Mouse (Mus musculus): ENCODE measurements at regions not wholly inside any gene's neighbourhood (a gene's known extent, or its start where the extent isn't known, plus 50 kb on each side); places are given as distances from the start of the nearest gene placed in this dataset.

DNA sequence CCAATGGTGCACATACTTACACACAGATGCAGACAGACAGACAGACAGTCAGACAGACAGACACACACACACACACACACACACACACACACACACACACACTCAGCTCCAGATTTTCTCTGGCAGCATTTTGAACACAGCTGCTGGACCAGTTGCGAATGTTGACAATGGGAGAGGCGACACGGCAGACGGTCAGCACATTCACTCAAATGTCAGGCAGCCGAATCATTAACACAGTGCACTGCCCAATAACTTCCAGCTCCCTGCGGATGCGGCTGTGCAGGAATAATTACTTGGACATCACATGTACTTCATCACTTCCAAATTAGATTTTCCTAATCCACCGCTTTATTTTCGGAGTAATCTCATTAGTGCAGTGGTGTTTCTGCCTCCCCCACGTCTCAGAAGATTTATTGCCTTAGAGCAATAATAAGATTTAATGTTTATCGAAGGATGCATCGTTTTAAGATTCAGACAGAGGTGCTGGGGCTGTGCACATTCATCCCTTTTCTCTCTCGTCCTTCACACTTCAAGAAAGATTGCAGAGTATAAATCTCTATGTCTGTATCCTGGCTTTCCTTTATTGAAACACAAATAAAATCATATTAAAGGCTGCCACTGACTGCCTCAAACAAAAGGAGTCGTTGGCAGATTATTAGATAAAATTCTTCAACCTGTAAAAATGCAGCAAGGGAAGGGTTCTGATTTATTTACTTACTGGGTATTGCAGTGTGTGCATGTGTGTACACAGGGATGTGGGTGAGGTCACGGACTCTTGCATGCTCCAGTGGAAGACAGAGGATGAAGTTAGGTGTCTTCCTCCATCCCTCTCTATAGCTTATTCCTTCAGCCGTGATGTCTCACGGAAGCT is 70.9 kb upstream of the Gas2 start:
- intact Hi-C loops (cut with DNase I): no loop called here

- intact Hi-C loops (cut with DNase I): no loop called here
These were observed 70.3 kb upstream of the Gas2 start for GRCm38 (mm10) chr7:51791561-51791863.

Data from adrenal gland (tissue).